Mouse (Mus musculus) forebrain, embryonic 15.5 days (tissue): ENCODE data around the gene Sec24c. TPM values are rescaled to one million over a fixed set of nuclear protein-coding genes. Genes with fewer than 3 reads are reported as not detected.

ENCODE experiments used
- ATAC-seq: fragments of 200-750 bp; cut with Nextera tagmentation; replicated peaks from 2 replicates; pipeline ENCODE4 v1.8.0; 2017; ENCODE audit warnings: mild to moderate bottlenecking, moderate TSS enrichment, moderate library complexity
- H3K27ac ChIP-seq: fragments of 300-500 bp; sonication (generic); replicated peaks from 2 replicates; pipeline ENCODE4 v1.5.1; 2015; ENCODE audit warnings: mild to moderate bottlenecking, inconsistent platforms
- H3K27me3 ChIP-seq: fragments of 300-500 bp; sonication (generic); 2 replicates; pipeline ENCODE4 v1.6.1; 2015; ENCODE audit warnings: inconsistent platforms
- H3K36me3 ChIP-seq: fragments of 300-500 bp; sonication (generic); 2 replicates; pipeline ENCODE4 v1.6.1; 2015; ENCODE audit warnings: mild to moderate bottlenecking, inconsistent platforms
- H3K4me1 ChIP-seq: fragments of 300-500 bp; sonication (generic); 2 replicates; pipeline ENCODE4 v1.6.1; 2015; ENCODE audit warnings: inconsistent platforms
- H3K4me2 ChIP-seq: fragments of 300-500 bp; sonication (generic); replicated peaks from 2 replicates; pipeline ENCODE4 v1.6.1; 2015; ENCODE audit warnings: mild to moderate bottlenecking, inconsistent platforms
- H3K4me3 ChIP-seq: fragments of 300-500 bp; sonication (generic); 2 replicates; pipeline ENCODE4 v1.5.1; 2015; ENCODE audit warnings: mild to moderate bottlenecking, inconsistent platforms
- H3K9ac ChIP-seq: fragments of 300-500 bp; sonication (generic); replicated peaks from 2 replicates; pipeline ENCODE4 v1.6.1; 2015; ENCODE audit warnings: mild to moderate bottlenecking, inconsistent platforms
- H3K9me3 ChIP-seq: fragments of 300-500 bp; sonication (generic); 2 replicates; pipeline ENCODE4 v1.6.1; 2016; ENCODE audit warnings: inconsistent platforms
- WGBS: fragments of 180-500 bp; shearing (Covaris S2); methylation state at CpG from one replicate; pipeline ENCODE4 v1.1.7; 2015; ENCODE audit warnings: mixed read lengths; 5-methylcytosine and 5-hydroxymethylcytosine counted together
- polyA plus RNA-seq: library from polyadenylated mRNA; unstranded; fragments of >200 nt; fragmentation: Nextera tagmentation; extraction: Ambion mirVana; gene quantifications from 2 replicates; pipeline ENCODE4 v1.2.1, GENCODE M21; 2015

Gene Sec24c
- polyA plus RNA-seq, 1 experiment from 2014 or later: 83.9 TPM

GRCm38 (mm10) chr14:20662740-20663139 is 11.4 kb upstream of the Sec24c start:
- peaks cover 11% of the 10 kb centered on the region for H3K4me1 ChIP-seq
- no peak overlapping the region for H3K9ac ChIP-seq
- H3K27ac ChIP-seq: no peak overlapping the region
- H3K36me3 ChIP-seq: no peaks in the 10 kb centered on the region
- ATAC-seq: no peak
- 92% methylated on average over 3 of the region's 3 CpGs for WGBS
- H3K9me3 ChIP-seq: no peaks in the 10 kb centered on the region
- no peak overlapping the region for H3K4me3 ChIP-seq
- H3K4me2 ChIP-seq: no peak overlapping the region
- 0 out of 2 replicates have a peak, but pooled peaks cover 8% of the 10 kb centered on the region for H3K27me3 ChIP-seq

- 0 out of 2 replicates have a peak, but pooled peaks cover 8% of the 10 kb centered on the region for H3K27me3 ChIP-seq
- H3K9me3 ChIP-seq: no peaks in the 10 kb centered on the region
- H3K36me3 ChIP-seq: no peaks in the 10 kb centered on the region
- 73% methylated on average over 2 of the region's 2 CpGs for WGBS
- ATAC-seq: no peak
- H3K27ac ChIP-seq: no peak overlapping the region
- H3K4me2 ChIP-seq: no peak overlapping the region
- H3K4me1 ChIP-seq: peaks cover 11% of the 10 kb centered on the region
- no peak overlapping the region for H3K9ac ChIP-seq
- H3K4me3 ChIP-seq: no peak overlapping the region
Measured at GRCm38 (mm10) chr14:20663601-20664000, 10.5 kb upstream of the Sec24c start.

GRCm38 (mm10) chr14:20664436-20664835 is 9.7 kb upstream of the Sec24c start:
- Histone ChIP-seq H3K36me3 (no peaks in the 10 kb centered on the region), H3K4me3 (no peak overlapping the region), H3K9me3 (no peaks in the 10 kb centered on the region), H3K4me2 (no peak overlapping the region), H3K27me3 (0 out of 2 replicates have a peak, but pooled peaks cover 8% of the 10 kb centered on the region), H3K9ac (no peak overlapping the region), H3K27ac (no peak overlapping the region), H3K4me1 (peaks cover 11% of the 10 kb centered on the region)
- no peak for ATAC-seq
- 40% methylated on average over 3 of the region's 3 CpGs for WGBS

GRCm38 (mm10) chr14:20667469-20667868 is 6.6 kb upstream of the Sec24c start:
- Histone ChIP-seq H3K9me3 (no peaks in the 10 kb centered on the region), H3K27me3 (peaks cover 8% of the 10 kb centered on the region; the same call in 1 of the 2 replicates), H3K36me3 (no peaks in the 10 kb centered on the region), H3K4me3 (no peak overlapping the region), H3K4me1 (no peaks in the 10 kb centered on the region), H3K9ac (no peak overlapping the region), H3K27ac (no peak overlapping the region), H3K4me2 (no peak overlapping the region)
- 67% methylated on average over 1 of the region's 1 CpGs for WGBS
- ATAC-seq: no peak

- 79% methylated on average over 8 of the region's 8 CpGs for WGBS
- H3K27ac ChIP-seq: no peak within 1 kb of the TSS
- no peaks in the 10 kb centered on the region for H3K9me3 ChIP-seq
- H3K4me1 ChIP-seq: 0 out of 2 replicates have a peak, but pooled peaks cover under 1% of the 10 kb centered on the region
- H3K36me3 ChIP-seq: no peaks in the 10 kb centered on the region
- no peak within 1 kb of the TSS for H3K4me2 ChIP-seq
- peaks cover 3% of the 10 kb centered on the region; the same call in 1 of the 2 replicates for H3K27me3 ChIP-seq
- ATAC-seq: no peak
- H3K9ac ChIP-seq: no peak within 1 kb of the TSS
- no peak within 1 kb of the TSS for H3K4me3 ChIP-seq
Measured at GRCm38 (mm10) chr14:20668154-20668810, 5.8 kb upstream of the Sec24c start, which contains the start of gene Synpo2l. Gene Synpo2l (minus strand): TSS chr14:20668354.

GRCm38 (mm10) chr14:20672990-20673389 is 1.1 kb upstream of the Sec24c start:
- Histone ChIP-seq H3K9ac (no peak overlapping the region), H3K36me3 (peaks cover 20% of the 10 kb centered on the region), H3K27ac (no peak overlapping the region), H3K9me3 (no peaks in the 10 kb centered on the region), H3K4me1 (peaks cover 20% of the 10 kb centered on the region), H3K4me2 (peak overlapping the region; percentile 83; the same call in 1 of the 2 replicates), H3K27me3 (no peaks in the 10 kb centered on the region; the same call in 1 of the 2 replicates), H3K4me3 (no peak overlapping the region)
- 92% methylated on average over 2 of the region's 2 CpGs for WGBS
- no peak for ATAC-seq

GRCm38 (mm10) chr14:20673735-20674063 is 409 bp upstream of the Sec24c start:
- H3K4me3 ChIP-seq: peak overlapping the region; percentile 85
- no peaks in the 10 kb centered on the region for H3K9me3 ChIP-seq
- peak overlapping the region; percentile 83 for H3K27ac ChIP-seq
- WGBS: 12% methylated on average over 13 of the region's 13 CpGs
- peaks cover 27% of the 10 kb centered on the region for H3K36me3 ChIP-seq
- H3K27me3 ChIP-seq: no peaks in the 10 kb centered on the region; the same call in 1 of the 2 replicates
- H3K9ac ChIP-seq: peak overlapping the region; percentile 38
- peak overlapping the region; percentile 83 for H3K4me2 ChIP-seq
- peak; percentile 72 for ATAC-seq
- peaks cover 20% of the 10 kb centered on the region for H3K4me1 ChIP-seq

GRCm38 (mm10) chr14:20677906-20678305 is 3.8 kb downstream of the Sec24c start:
- Histone ChIP-seq H3K36me3 (peaks cover 69% of the 10 kb centered on the region), H3K9me3 (no peaks in the 10 kb centered on the region), H3K27me3 (no peaks in the 10 kb centered on the region), H3K4me2 (no peak overlapping the region), H3K9ac (no peak overlapping the region), H3K4me3 (no peak overlapping the region), H3K27ac (no peak overlapping the region), H3K4me1 (peaks cover 20% of the 10 kb centered on the region)
- WGBS: 90% methylated on average over 4 of the region's 4 CpGs
- no peak for ATAC-seq

GRCm38 (mm10) chr14:20681742-20682141 is 7.6 kb downstream of the Sec24c start:
- no peak for ATAC-seq
- no peaks in the 10 kb centered on the region for H3K27me3 ChIP-seq
- WGBS: 93% methylated on average over 2 of the region's 2 CpGs
- no peak overlapping the region for H3K27ac ChIP-seq
- no peak overlapping the region for H3K9ac ChIP-seq
- H3K4me2 ChIP-seq: no peak overlapping the region
- H3K9me3 ChIP-seq: no peaks in the 10 kb centered on the region
- H3K4me3 ChIP-seq: no peak overlapping the region
- no peaks in the 10 kb centered on the region for H3K4me1 ChIP-seq
- peaks cover 98% of the 10 kb centered on the region for H3K36me3 ChIP-seq

GRCm38 (mm10) chr14:20682498-20682897 is 8.4 kb downstream of the Sec24c start:
- H3K27me3 ChIP-seq: no peaks in the 10 kb centered on the region
- 78% methylated on average over 3 of the region's 3 CpGs for WGBS
- no peaks in the 10 kb centered on the region for H3K9me3 ChIP-seq
- H3K4me3 ChIP-seq: no peak overlapping the region
- no peaks in the 10 kb centered on the region for H3K4me1 ChIP-seq
- H3K36me3 ChIP-seq: peaks cover 99% of the 10 kb centered on the region
- H3K4me2 ChIP-seq: no peak overlapping the region
- H3K9ac ChIP-seq: no peak overlapping the region
- no peak overlapping the region for H3K27ac ChIP-seq
- ATAC-seq: no peak

GRCm38 (mm10) chr14:20686576-20686975 is 12.5 kb downstream of the Sec24c start:
- Histone ChIP-seq H3K36me3 (peaks cover 98% of the 10 kb centered on the region), H3K9ac (no peak overlapping the region), H3K4me1 (no peaks in the 10 kb centered on the region), H3K4me3 (no peak overlapping the region), H3K9me3 (no peaks in the 10 kb centered on the region), H3K27ac (no peak overlapping the region), H3K27me3 (no peaks in the 10 kb centered on the region), H3K4me2 (no peak overlapping the region)
- ATAC-seq: no peak
- 96% methylated on average over 3 of the region's 3 CpGs for WGBS

- H3K27ac ChIP-seq: no peak overlapping the region
- H3K4me3 ChIP-seq: no peak overlapping the region
- no peaks in the 10 kb centered on the region for H3K27me3 ChIP-seq
- 95% methylated on average over 2 of the region's 2 CpGs for WGBS
- H3K4me2 ChIP-seq: no peak overlapping the region
- H3K9me3 ChIP-seq: no peaks in the 10 kb centered on the region
- H3K9ac ChIP-seq: no peak overlapping the region
- H3K36me3 ChIP-seq: peaks cover 97% of the 10 kb centered on the region
- ATAC-seq: no peak
- H3K4me1 ChIP-seq: no peaks in the 10 kb centered on the region; the same call in 1 of the 2 replicates
Measured at GRCm38 (mm10) chr14:20689009-20689408, 14.9 kb downstream of the Sec24c start.

GRCm38 (mm10) chr14:20691772-20692171 is 17.7 kb downstream of the Sec24c start:
- WGBS: 94% methylated on average over 6 of the region's 6 CpGs
- no peak for ATAC-seq
- H3K27ac ChIP-seq: no peak overlapping the region
- no peak overlapping the region for H3K4me3 ChIP-seq
- no peak overlapping the region for H3K9ac ChIP-seq
- H3K36me3 ChIP-seq: peaks cover 75% of the 10 kb centered on the region
- H3K27me3 ChIP-seq: no peaks in the 10 kb centered on the region
- H3K9me3 ChIP-seq: no peaks in the 10 kb centered on the region
- H3K4me2 ChIP-seq: no peak overlapping the region
- H3K4me1 ChIP-seq: peaks cover 20% of the 10 kb centered on the region
